Mouse (Mus musculus) thymus, postnatal 25 days (tissue): ENCODE results near the gene H2-Ab1.
"Not testable (repeated sequence)": the region's sequence is repeated elsewhere in the genome, so short reads cannot be mapped to it uniquely, and the experiment has no call there.

Experiments
- DNase-seq: peaks from one replicate; pipeline ENCODE4 v3.0.0; 2022

H2-Ab1 gene

DNA sequence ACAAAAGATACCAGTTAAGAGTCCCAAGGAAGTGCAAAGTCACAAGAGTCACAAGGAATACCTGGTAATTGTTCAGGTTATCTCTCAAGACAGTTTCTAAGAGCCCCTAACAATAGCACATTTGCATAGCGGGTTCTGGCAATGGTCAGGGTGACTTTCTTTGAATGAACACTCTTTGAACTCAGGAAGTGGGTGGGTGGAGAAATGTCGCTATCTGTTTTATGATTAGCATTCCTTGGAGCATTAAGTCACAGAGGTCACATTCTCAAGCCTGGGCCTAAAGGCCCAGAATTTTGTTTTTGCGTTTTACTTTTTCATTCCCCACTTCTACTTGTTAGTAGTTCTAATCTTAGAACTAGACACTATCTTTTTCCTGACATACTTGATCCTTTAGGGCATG is 53.0 kb downstream of the H2-Ab1 start:
- not testable (repeated sequence) for DNase-seq

DNA sequence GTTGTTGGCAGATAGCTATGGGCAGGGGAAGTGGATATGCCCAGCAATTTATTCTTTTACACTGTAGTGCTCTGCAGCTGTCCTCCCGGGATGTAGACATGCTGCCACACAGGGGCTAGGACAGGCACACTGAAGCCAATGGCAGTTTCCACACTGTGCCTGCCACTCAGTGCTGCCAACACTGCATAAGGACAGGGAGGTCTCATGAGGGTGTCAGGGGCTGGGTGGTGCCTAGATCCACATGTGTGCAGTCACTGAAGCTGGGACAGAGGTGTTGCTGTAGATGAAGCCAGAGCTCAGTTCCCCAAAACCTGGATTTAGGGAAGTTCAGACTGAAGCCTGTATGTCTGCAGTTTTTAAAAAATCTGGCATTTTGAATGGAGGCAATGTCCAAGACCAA is 54.7 kb downstream of the H2-Ab1 start:
- no peak for DNase-seq

DNA sequence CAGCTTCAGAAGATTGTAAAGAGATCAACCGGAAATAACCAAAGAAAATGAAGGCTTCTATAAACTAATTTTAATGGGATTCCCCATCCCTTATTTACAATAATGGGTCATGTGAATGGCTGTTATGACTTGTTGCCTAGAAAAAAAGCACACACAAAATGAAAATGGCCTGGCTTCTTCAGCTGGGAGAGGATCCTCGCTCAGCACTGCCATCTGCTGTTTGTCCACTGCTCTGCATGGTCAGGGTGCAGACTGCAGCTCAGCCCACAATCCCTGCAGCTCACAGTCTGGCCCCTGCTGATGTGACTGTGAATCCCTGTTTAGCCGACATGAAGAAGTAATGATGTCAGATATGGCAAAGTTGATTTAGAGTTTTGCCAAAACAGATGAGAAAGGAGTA is 55.9 kb downstream of the H2-Ab1 start:
- peak; percentile 84 for DNase-seq

DNA sequence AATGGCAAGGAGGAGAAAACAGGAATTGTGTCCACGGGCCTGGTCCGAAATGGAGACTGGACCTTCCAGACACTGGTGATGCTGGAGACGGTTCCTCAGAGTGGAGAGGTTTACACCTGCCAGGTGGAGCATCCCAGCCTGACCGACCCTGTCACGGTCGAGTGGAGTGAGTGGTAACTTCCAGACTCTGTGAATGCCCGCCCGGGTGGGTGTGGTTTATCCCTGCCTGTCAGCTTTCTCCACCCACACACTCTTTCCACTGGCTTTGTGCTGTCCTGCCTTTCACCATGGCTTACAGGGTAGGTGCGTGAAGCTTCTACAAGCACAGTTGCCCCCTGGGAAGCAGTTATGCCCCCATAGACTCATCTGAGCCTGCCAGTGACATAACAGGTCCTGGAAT is 56.8 kb downstream of the H2-Ab1 start:
- DNase-seq = no peak

DNA sequence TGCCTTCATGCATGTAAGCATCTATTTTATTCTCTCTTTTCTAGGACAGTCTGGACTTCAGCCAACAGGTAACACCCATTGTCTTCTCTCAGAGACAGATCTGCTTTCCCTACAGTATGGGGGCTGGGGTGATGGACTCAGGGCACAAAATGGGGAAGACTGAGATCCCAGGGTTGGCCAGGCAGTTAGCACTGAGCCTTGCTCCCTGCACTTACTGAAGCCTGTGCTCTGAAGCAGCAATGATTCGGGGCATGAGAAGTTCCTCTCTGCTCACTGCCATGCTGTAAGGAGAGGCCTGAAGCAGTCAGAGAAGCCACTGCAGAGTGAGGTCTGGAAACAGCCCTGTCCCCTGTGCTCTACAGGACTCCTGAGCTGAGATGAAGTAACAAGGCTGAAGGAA is 58.0 kb downstream of the H2-Ab1 start:
- DNase-seq = no peak

DNA sequence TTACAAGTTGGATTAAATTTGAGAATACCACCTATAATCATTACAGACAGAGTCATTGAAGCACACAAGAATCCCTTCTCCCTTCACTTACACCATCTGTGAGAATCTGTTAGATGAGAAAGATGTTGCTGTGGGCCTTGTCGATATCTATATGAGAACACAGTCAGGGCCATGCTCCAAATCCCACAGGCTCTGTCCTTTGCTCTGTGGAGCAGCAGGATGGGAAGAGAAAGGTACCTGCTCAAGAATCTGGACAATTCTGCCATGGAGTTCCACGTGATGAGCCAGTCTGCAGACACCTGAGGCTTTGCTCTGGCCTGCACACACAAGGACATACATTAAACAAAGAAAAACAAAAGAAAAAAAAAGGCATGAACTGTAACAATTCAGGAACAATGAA is 59.2 kb downstream of the H2-Ab1 start:
- DNase-seq = no peak

DNA sequence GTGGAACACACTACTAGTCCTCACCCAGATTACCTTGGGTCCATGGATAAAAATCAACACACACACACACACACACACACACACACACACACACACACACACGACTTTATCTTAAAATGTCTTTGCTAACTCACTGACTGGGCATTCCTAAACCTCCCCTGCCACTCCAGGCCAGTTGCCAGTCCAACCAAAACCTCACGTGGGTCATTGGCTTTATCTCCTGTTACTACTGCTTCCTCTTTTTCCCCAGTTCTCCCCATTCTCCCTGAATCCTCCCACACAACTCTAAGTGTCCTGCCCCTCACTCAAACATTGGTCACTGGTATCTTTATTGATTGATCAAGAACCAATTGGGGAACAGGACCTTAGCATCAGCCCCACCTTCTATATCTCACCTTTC is 59.8 kb downstream of the H2-Ab1 start:
- no peak for DNase-seq
